In genomic region chr6:35252477-35253346, GRCm38 (mm10) we compare ENCODE assay signal across 7 mouse cellular contexts. TPM values are rescaled to one million over a fixed set of nuclear protein-coding genes. Genes with fewer than 3 reads are reported as not detected.
DNase-seq lines count a peak whose midpoint lies in the region; ATAC-seq lines count a peak whose summit lies in the region.

No protein-coding gene starts in this region.

- WGBS in midbrain, embryonic 10.5 days: under 1% methylated on average over 60 of the region's 60 CpGs

- peak; percentile 90 to 96 for DNase-seq in adrenal gland, adult (ENCODE audit: inconsistent age in 2 of 2, low spot score in 1 of 2)
- DNase-seq in embryo, embryonic 10 days (ENCODE audit: low spot score): peak; percentile 88
- peak; percentile 91 for DNase-seq in gastrocnemius, postnatal 14 days
- peak; percentile 84 to 87 for DNase-seq in left cerebral cortex, postnatal 25 days (ENCODE audit: low spot score in 2 of 2)
- peak; percentile 91 for DNase-seq in midbrain, embryonic 10.5 days (ENCODE audit: low spot score)
- peak; percentile 96 for DNase-seq in right cerebral cortex, postnatal 4 days

- peaks cover under 1% of the 10 kb centered on the region; the same call in 1 of the 2 replicates for H3K36me3 ChIP-seq in midbrain, embryonic 10.5 days

- no peaks in the 10 kb centered on the region for H3K27me3 ChIP-seq in midbrain, embryonic 10.5 days (ENCODE audit: low read depth, poor library complexity, severe bottlenecking)

- peaks cover 34% of the 10 kb centered on the region for H3K4me1 ChIP-seq in midbrain, embryonic 10.5 days

- peak overlapping the region; percentile 92 for H3K27ac ChIP-seq in midbrain, embryonic 10.5 days (replicated peaks)

- H3K4me3 ChIP-seq in midbrain, embryonic 10.5 days: peak overlapping the region; percentile 75

- no peaks in the 10 kb centered on the region for H3K9me3 ChIP-seq in midbrain, embryonic 10.5 days (replicated peaks)

- intact Hi-C loops in gastrocnemius, postnatal 14 days (cut with DNase I; ENCODE audit: low total_unique reads): loop anchor here (10.0 kb wide), 1 partner anchor 122 kb away; no protein-coding TSS in a partner anchor
- intact Hi-C loops in left cerebral cortex, postnatal 25 days (cut with DNase I): loop anchor here (2.0 to 10.0 kb wide), 4 partner anchors 36 to 312 kb away; partner anchors contain the start of gene Mtpn

- ATAC-seq in inflammation-experienced regulatory T-cells, adult 6 months: peak; percentile 89

RNA-seq across cellular contexts. Expression of gene Slc13a4, which starts 55.2 kb away (rescaled TPM):
- under 1 TPM; 0.11 to 0.35 TPM for total RNA-seq in gastrocnemius, postnatal 14 days (2021)
- polyA plus RNA-seq in inflammation-experienced regulatory T-cells, adult 6 months (2017; shearing (Covaris generic)): under 1 TPM in 1 of 3 experiments, not detected in 2; 0.19 TPM
- total RNA-seq in left cerebral cortex, postnatal 25 days (2021): 10 to 100 TPM; 11.9 to 14.4 TPM
- polyA plus RNA-seq in midbrain, embryonic 10.5 days (2016; fragmentation: Nextera tagmentation; extraction: Ambion mirVana): 0.16 and 0.37 TPM in 2 replicates

Comparison
In these comparisons a context has a peak if more than half of its experiments do, and no peak if none do; other contexts are left out.
1. Peak in every context shown above with its lines: DNase-seq, ATAC-seq, H3K4me3 ChIP-seq and H3K27ac ChIP-seq.
2. RNA of gene Slc13a4, which starts 55.2 kb away (total RNA-seq): 11.9 to 14.4 TPM in left cerebral cortex, postnatal 25 days; 0.11 to 0.35 TPM in gastrocnemius, postnatal 14 days; every median in the first group is over 4 times any median in the second.